Comparison of ENCODE assay signal across 10 mouse cellular contexts in the genomic region with DNA sequence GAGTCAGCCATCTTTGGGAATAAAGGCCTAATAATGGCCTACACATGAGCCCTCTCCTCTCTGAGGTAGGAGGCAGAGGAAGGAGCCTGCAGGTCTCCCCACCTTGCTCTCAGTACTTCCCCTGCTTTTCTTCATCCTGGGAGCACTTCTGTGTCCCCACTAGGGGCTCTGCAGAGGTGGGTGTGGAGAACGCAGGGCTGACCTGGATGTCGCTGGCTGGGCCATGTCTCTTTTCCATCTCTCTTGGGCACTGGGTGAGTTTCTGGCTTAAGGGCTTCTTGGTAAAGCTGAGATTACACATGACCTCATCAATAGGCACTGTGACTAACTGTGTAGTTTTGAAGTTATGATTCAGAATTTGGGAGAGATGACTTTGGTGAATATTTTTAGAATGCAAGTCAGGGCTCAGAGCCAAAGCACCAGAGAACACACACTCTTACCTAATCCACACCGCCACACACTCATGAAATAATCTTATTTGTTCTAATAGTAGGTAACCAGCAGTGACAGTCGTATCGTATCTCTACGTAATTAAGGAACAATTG. TPM values are rescaled to one million over a fixed set of nuclear protein-coding genes. Genes with fewer than 3 reads are reported as not detected.
DNase-seq lines count a peak whose midpoint lies in the region; ATAC-seq lines count a peak whose summit lies in the region.
"Had no signal": no experiment of that assay in that cellular context is flagged by ENCODE, and none has a peak within 500 bp of the region (broad histone marks: within the 10 kb centered on the region; RNA-seq: fewer than 3 reads in every experiment).

No protein-coding gene starts in this region.

- DNase-seq in heart, embryonic 10.5 days (ENCODE audit: low spot score) = no peak
- DNase-seq in heart, postnatal 36 days = no peak
- peak; percentile 21 for DNase-seq in embryo, embryonic 11 days
- DNase-seq in midbrain, embryonic 14.5 days = no peak
- DNase-seq in layer of hippocampus, postnatal 25 days (ENCODE audit: extremely low spot score in 1 of 2, low spot score in 1 of 2) = no peak
- DNase-seq in right cerebral cortex, postnatal 10 days (ENCODE audit: low spot score in 2 of 2) = no peak
- no peak for DNase-seq in urinary bladder, postnatal 36 days (ENCODE audit: low spot score in 2 of 2)

- H3K36me3 ChIP-seq in heart, embryonic 10.5 days = peaks cover 37% of the 10 kb centered on the region
- H3K36me3 ChIP-seq in hindbrain, embryonic 12.5 days = peaks cover 19% of the 10 kb centered on the region
- H3K36me3 ChIP-seq in midbrain, embryonic 14.5 days (ENCODE audit: control insufficient read depth, insufficient read depth, low read length) = peaks cover 24% of the 10 kb centered on the region

- peak overlapping the region; percentile 81 for H3K4me2 ChIP-seq in hindbrain, embryonic 12.5 days (replicated peaks)
- H3K4me2 ChIP-seq in midbrain, embryonic 14.5 days (ENCODE audit: low read length) = peak overlapping the region; percentile 72

- H3K9ac ChIP-seq in hindbrain, embryonic 12.5 days = no peak overlapping the region
- H3K9ac ChIP-seq in midbrain, embryonic 14.5 days (replicated peaks; ENCODE audit: low read length) = no peak overlapping the region

- H3K27ac ChIP-seq in heart, embryonic 10.5 days = peak overlapping the region; percentile 95
- no peak overlapping the region for H3K27ac ChIP-seq in hindbrain, embryonic 12.5 days
- no peak overlapping the region for H3K27ac ChIP-seq in midbrain, embryonic 14.5 days (replicated peaks; ENCODE audit: low read depth, low read length)

- no peaks in the 10 kb centered on the region for H3K9me3 ChIP-seq in heart, embryonic 10.5 days
- no peaks in the 10 kb centered on the region for H3K9me3 ChIP-seq in hindbrain, embryonic 12.5 days (replicated peaks)
- no peaks in the 10 kb centered on the region for H3K9me3 ChIP-seq in midbrain, embryonic 14.5 days (ENCODE audit: control insufficient read depth, low read length)

- H3K4me1 ChIP-seq in heart, embryonic 10.5 days = peaks cover 77% of the 10 kb centered on the region
- H3K4me1 ChIP-seq in hindbrain, embryonic 12.5 days = peaks cover 44% of the 10 kb centered on the region
- peaks cover 24% of the 10 kb centered on the region for H3K4me1 ChIP-seq in midbrain, embryonic 14.5 days (ENCODE audit: control insufficient read depth, insufficient read depth, low read length)

- 0 out of 2 replicates have a peak, but pooled peaks have one; percentile 12 for ATAC-seq in hindbrain, embryonic 12.5 days (ENCODE audit: low FRiP score)
- ATAC-seq in midbrain, embryonic 14.5 days (ENCODE audit: low FRiP score, low TSS enrichment) = no peak

- H3K27me3 ChIP-seq in heart, embryonic 10.5 days (ENCODE audit: insufficient read depth, poor library complexity, severe bottlenecking) = no peaks in the 10 kb centered on the region
- peaks cover 8% of the 10 kb centered on the region; the same call in 1 of the 2 replicates for H3K27me3 ChIP-seq in hindbrain, embryonic 12.5 days
- H3K27me3 ChIP-seq in midbrain, embryonic 14.5 days (ENCODE audit: control insufficient read depth, insufficient read depth, low read length) = no peaks in the 10 kb centered on the region

- 42% methylated on average over 6 of the region's 6 CpGs for WGBS in heart, embryonic 10.5 days
- WGBS in hindbrain, embryonic 12.5 days = 50% methylated on average over 6 of the region's 6 CpGs
- WGBS in midbrain, embryonic 14.5 days = 49% methylated on average over 6 of the region's 6 CpGs

- peak overlapping the region; percentile 70 for H3K4me3 ChIP-seq in heart, embryonic 10.5 days
- H3K4me3 ChIP-seq in hindbrain, embryonic 12.5 days = no peak overlapping the region
- H3K4me3 ChIP-seq in midbrain, embryonic 14.5 days (replicated peaks; ENCODE audit: low read depth, low read length) = 0 out of 2 replicates have a peak overlapping the region, but pooled peaks have one; percentile 36

- intact Hi-C loops in heart, postnatal 36 days (cut with DNase I) = loop anchor here (2.0 kb wide), 2 partner anchors 18 to 46 kb away; no protein-coding TSS in a partner anchor

RNA-seq across cellular contexts. Expression of a gene that starts 39.4 kb away (rescaled TPM):
- 21.3 and 54.9 TPM in 2 replicates for polyA plus RNA-seq in heart, embryonic 10.5 days (2016; fragmentation: Nextera tagmentation; extraction: Ambion mirVana)
- 10 to 100 TPM; 19.8 to 21.3 TPM for total RNA-seq in heart, postnatal 36 days (2021)
- polyA plus RNA-seq in hindbrain, embryonic 12.5 days (2016; fragmentation: Nextera tagmentation; extraction: Ambion mirVana) = 0.13 and 0.29 TPM in 2 replicates
- polyA plus RNA-seq in midbrain, embryonic 14.5 days (2014; fragmentation: Nextera tagmentation; extraction: Ambion mirVana) = 0.07 TPM in 1 of 2 replicates, not detected in the other
- total RNA-seq in layer of hippocampus, postnatal 25 days (2021) = not detected
- total RNA-seq: MEL had no signal
- polyA plus RNA-seq: erythroblast, embryonic 14.5 days had no signal

Comparison
In these comparisons a context has a peak if more than half of its experiments do, and no peak if none do; other contexts are left out.
1. RNA of a gene that starts 39.4 kb away (polyA plus RNA-seq): 21.3 to 54.9 TPM in heart, embryonic 10.5 days; 0.13 to 0.29 TPM in hindbrain, embryonic 12.5 days and 0.07 TPM in midbrain, embryonic 14.5 days; every median in the first group is over 10 times any median in the second.